14 mouse cellular contexts compared by ENCODE assay signal in the genomic region with DNA sequence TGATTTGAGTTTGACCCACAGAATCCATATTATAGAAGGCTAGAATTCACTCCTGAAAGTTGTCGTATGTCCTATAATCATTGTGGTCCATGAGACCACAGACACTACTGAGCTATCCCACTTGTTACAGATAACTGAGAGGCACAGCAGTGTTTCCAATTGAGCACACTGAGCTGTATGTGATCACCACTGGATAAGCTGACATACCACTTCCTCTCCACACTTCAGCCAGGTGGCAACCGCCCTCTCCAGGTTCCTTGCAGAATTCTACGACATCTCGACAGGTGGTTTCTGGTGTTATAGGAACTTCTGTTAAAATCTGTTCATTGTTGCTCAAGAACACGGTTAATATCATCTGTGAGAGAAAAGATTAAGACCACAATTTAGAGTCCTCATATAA. TPM values are rescaled to one million over a fixed set of nuclear protein-coding genes. Genes with fewer than 3 reads are reported as not detected.
DNase-seq lines count a peak whose midpoint lies in the region.
"Had no signal": no experiment of that assay in that cellular context is flagged by ENCODE, and none has a peak within 500 bp of the region (broad histone marks: within the 10 kb centered on the region; RNA-seq: fewer than 3 reads in every experiment).

No protein-coding gene starts in this region.

- peak; percentile 23 for DNase-seq in heart, adult 11 months
- DNase-seq in heart, adult 18-20 months, result no peak
- peak; percentile 65 for DNase-seq in thymus, postnatal 0 days (ENCODE audit: low spot score)
- DNase-seq in thymus, adult 18-20 months, result no peak
- DNase-seq in thymus, postnatal 14 days, result peak; percentile 40
- DNase-seq in thymus, postnatal 4 days, result peak; percentile 41
- DNase-seq in gastrocnemius, postnatal 25 days, result no peak
- DNase-seq in ovary, postnatal 14 days (ENCODE audit: low spot score), result no peak
- DNase-seq: adrenal gland, postnatal 10 days; adrenal gland, postnatal 36 days; cerebellum, adult 2 months; cerebellum, adult 9-11 months; cerebellum, postnatal 25 days; gastrocnemius, postnatal 36 days had no signal

RNA-seq across cellular contexts. Expression of a gene that starts 35.8 kb away (rescaled TPM):
- total RNA-seq in heart, adult 18-20 months (2021), result 10 to 100 TPM; 16.9 to 17.8 TPM
- polyA plus RNA-seq in thymus, postnatal 0 days (2015; fragmentation: Nextera tagmentation; extraction: Ambion mirVana), result 17.0 and 18.3 TPM in 2 replicates
- total RNA-seq in gastrocnemius, postnatal 25 days (2021), result 1 to 10 TPM; 5.3 to 6.1 TPM

RNA-seq across cellular contexts. Expression of a gene that starts 58.1 kb away (rescaled TPM):
- total RNA-seq in heart, adult 18-20 months (2021), result 10 to 100 TPM; 71.6 to 77.3 TPM
- 73.7 and 76.6 TPM in 2 replicates for polyA plus RNA-seq in thymus, postnatal 0 days (2015; fragmentation: Nextera tagmentation; extraction: Ambion mirVana)
- total RNA-seq in gastrocnemius, postnatal 25 days (2021), result 10 to 100 TPM; 13.0 to 15.0 TPM

RNA-seq across cellular contexts. Expression of a gene that starts 58.4 kb away (rescaled TPM):
- 1 to 10 TPM in 1 of 2 experiments, under 1 TPM in 1; 0.72 to 1.6 TPM for total RNA-seq in heart, adult 18-20 months (2021)
- 5.0 and 5.7 TPM in 2 replicates for polyA plus RNA-seq in thymus, postnatal 0 days (2015; fragmentation: Nextera tagmentation; extraction: Ambion mirVana)
- total RNA-seq in gastrocnemius, postnatal 25 days (2021), result under 1 TPM; 0.15 to 0.24 TPM

Comparison
In these comparisons a context has a peak if more than half of its experiments do, and no peak if none do; other contexts are left out.
1. DNase-seq: peak in heart, adult 11 months (single experiment), thymus, postnatal 0 days (single experiment), thymus, postnatal 14 days (single experiment) and thymus, postnatal 4 days (single experiment); none in heart, adult 18-20 months (0 of 2), thymus, adult 18-20 months (0 of 2), gastrocnemius, postnatal 25 days (single experiment) and ovary, postnatal 14 days (single experiment).
2. RNA of a gene that starts 58.1 kb away (total RNA-seq): 71.6 to 77.3 TPM in heart, adult 18-20 months; 13.0 to 15.0 TPM in gastrocnemius, postnatal 25 days; every median in the first group is over 4 times any median in the second.